ENCODE assay signal across 28 mouse cellular contexts in genomic region chr14:37109460-37109859, GRCm38 (mm10). TPM values are rescaled to one million over a fixed set of nuclear protein-coding genes. Genes with fewer than 3 reads are reported as not detected.
DNase-seq lines count a peak whose midpoint lies in the region; ATAC-seq and TF ChIP-seq lines count a peak whose summit lies in the region.
"Had no signal": no experiment of that assay in that cellular context is flagged by ENCODE, and none has a peak within 500 bp of the region (broad histone marks: within the 10 kb centered on the region; RNA-seq: fewer than 3 reads in every experiment).

No protein-coding gene starts in this region.

- peaks cover 10% of the 10 kb centered on the region for H3K4me1 ChIP-seq in bone marrow macrophage, adult 2 months (ENCODE audit: control insufficient read depth, insufficient read depth, low read length)
- H3K4me1 ChIP-seq in intestine, postnatal 0 days (replicated peaks; ENCODE audit: control insufficient read depth, insufficient read depth, low read length) = no peaks in the 10 kb centered on the region
- peaks cover 3% of the 10 kb centered on the region; the same call in 1 of the 2 replicates for H3K4me1 ChIP-seq in kidney, embryonic 14.5 days (ENCODE audit: control insufficient read depth, insufficient read depth, low read length)
- H3K4me1 ChIP-seq: embryonic facial prominence, embryonic 10.5 days; forebrain, embryonic 10.5 days; hindbrain, embryonic 12.5 days had no signal

- H3K36me3 ChIP-seq in intestine, postnatal 0 days (ENCODE audit: control insufficient read depth, insufficient read depth) = no peaks in the 10 kb centered on the region
- H3K36me3 ChIP-seq in kidney, embryonic 14.5 days (ENCODE audit: control insufficient read depth, insufficient read depth, low read length) = no peaks in the 10 kb centered on the region
- H3K36me3 ChIP-seq: embryonic facial prominence, embryonic 10.5 days; forebrain, embryonic 10.5 days; G1E; heart, embryonic 13.5 days; hindbrain, embryonic 12.5 days had no signal

- H3K27me3 ChIP-seq in intestine, postnatal 0 days (replicated peaks; ENCODE audit: control insufficient read depth, insufficient read depth, low read length) = no peaks in the 10 kb centered on the region
- no peaks in the 10 kb centered on the region for H3K27me3 ChIP-seq in kidney, embryonic 14.5 days (ENCODE audit: control insufficient read depth, insufficient read depth, low read length)
- H3K27me3 ChIP-seq: hindbrain, embryonic 12.5 days; Patski had no signal

- no peak overlapping the region for H3K4me3 ChIP-seq in bone marrow macrophage, adult 2 months (ENCODE audit: insufficient read depth, low read length)
- H3K4me3 ChIP-seq in intestine, postnatal 0 days (ENCODE audit: low read depth, low read length) = peak overlapping the region; percentile 14
- H3K4me3 ChIP-seq in kidney, embryonic 14.5 days (ENCODE audit: low read length) = no peak overlapping the region
- H3K4me3 ChIP-seq: embryonic facial prominence, embryonic 10.5 days; erythroblast, embryonic 14.5 days; forebrain, embryonic 10.5 days; gastrocnemius, adult 2 months; heart, embryonic 13.5 days; hindbrain, embryonic 12.5 days had no signal

- no peak overlapping the region for H3K9ac ChIP-seq in intestine, postnatal 0 days (ENCODE audit: low read depth, low read length)
- no peak overlapping the region for H3K9ac ChIP-seq in kidney, embryonic 14.5 days (ENCODE audit: low read depth, low read length)
- H3K9ac ChIP-seq: heart, embryonic 13.5 days; hindbrain, embryonic 12.5 days had no signal

- peak; percentile 17 to 39; a peak in 2 of 4 replicates for ATAC-seq in hematopoietic stem cell, adult 5-6 weeks (replicated peaks in 1 of 2; ENCODE audit: insufficient read depth in 1 of 2, low FRiP score in 2 of 2, low TSS enrichment in 1 of 2, low read depth in 1 of 2, poor library complexity in 2 of 2, severe bottlenecking in 2 of 2)
- no peak for ATAC-seq in intestine, postnatal 0 days
- peak; percentile 57 for ATAC-seq in megakaryocyte progenitor cell, adult 5-6 weeks (replicated peaks; ENCODE audit: poor library complexity)
- ATAC-seq in kidney, embryonic 14.5 days (ENCODE audit: low FRiP score, low TSS enrichment) = no peak
- ATAC-seq: forebrain, embryonic 14.5 days; hindbrain, embryonic 16.5 days; inflammation-experienced regulatory T-cells, adult 6 months; Patski had no signal

- TF ChIP-seq CTCF in bone marrow macrophage, adult 2 months (IDR thresholded peaks at IDR 0.05; ENCODE audit: low read depth, low read length) = no peak
- no peak for TF ChIP-seq CTCF in intestine, postnatal 0 days (IDR thresholded peaks at IDR 0.05; ENCODE audit: low read depth)

- no peaks in the 10 kb centered on the region for H3K9me3 ChIP-seq in intestine, postnatal 0 days (ENCODE audit: control insufficient read depth)
- no peaks in the 10 kb centered on the region for H3K9me3 ChIP-seq in kidney, embryonic 14.5 days (ENCODE audit: control insufficient read depth, low read length)
- H3K9me3 ChIP-seq: embryonic facial prominence, embryonic 10.5 days; forebrain, embryonic 10.5 days; G1E; heart, embryonic 13.5 days; hindbrain, embryonic 12.5 days had no signal

- peak overlapping the region; percentile 56 for H3K4me2 ChIP-seq in intestine, postnatal 0 days (replicated peaks; ENCODE audit: low read depth)
- no peak overlapping the region for H3K4me2 ChIP-seq in kidney, embryonic 14.5 days (replicated peaks; ENCODE audit: low read depth, low read length)
- H3K4me2 ChIP-seq: heart, embryonic 13.5 days; hindbrain, embryonic 12.5 days had no signal

- no peak for TF ChIP-seq POLR2A in bone marrow macrophage, adult 2 months (IDR thresholded peaks at IDR 0.05; ENCODE audit: borderline replicate concordance, low read depth, low read length)

- peak overlapping the region; percentile 18 for H3K27ac ChIP-seq in bone marrow macrophage, adult 2 months (ENCODE audit: insufficient read depth, low read depth, low read length)
- no peak overlapping the region; the same call in 1 of the 2 replicates for H3K27ac ChIP-seq in intestine, postnatal 0 days (ENCODE audit: low read depth, low read length)
- H3K27ac ChIP-seq in kidney, embryonic 14.5 days (ENCODE audit: low read depth, low read length) = no peak overlapping the region
- H3K27ac ChIP-seq: embryonic facial prominence, embryonic 10.5 days; forebrain, embryonic 10.5 days; gastrocnemius, adult 2 months; heart, embryonic 13.5 days; hindbrain, embryonic 12.5 days had no signal

- no peak for DNase-seq in adrenal gland, postnatal 4 days (ENCODE audit: low spot score in 2 of 2)
- no peak for DNase-seq in cerebellum, adult 18-20 months
- DNase-seq: adrenal gland, adult 2 months; adrenal gland, postnatal 25 days; cerebellum, adult 11-12 months; cerebellum, adult 9-11 months; cerebellum, postnatal 36 days; gastrocnemius, adult 2 months; gastrocnemius, postnatal 25 days; heart, postnatal 36 days had no signal

- 35% methylated on average over 8 of the region's 8 CpGs for WGBS in intestine, postnatal 0 days
- WGBS in kidney, embryonic 14.5 days = 50% methylated on average over 8 of the region's 8 CpGs

RNA-seq across cellular contexts. Expression of gene 2610528A11Rik, which starts 4.4 kb away (rescaled TPM):
- 5.2 and 6.2 TPM in 2 replicates for polyA plus RNA-seq in bone marrow macrophage, adult 2 months (2012; ENCODE audit: insufficient read depth, insufficient read length, missing spikeins)
- 0.40 and 1.1 TPM in 2 replicates for total RNA-seq in hematopoietic stem cell, adult 5-6 weeks (2017)
- polyA plus RNA-seq in intestine, postnatal 0 days (2015; fragmentation: Nextera tagmentation; extraction: Ambion mirVana) = 10.5 and 45.5 TPM in 2 replicates
- total RNA-seq in megakaryocyte progenitor cell, adult 5-6 weeks (2015) = 1.7 and 2.1 TPM in 2 replicates
- 1.5 TPM in 1 of 2 replicates, not detected in the other for total RNA-seq in megakaryocyte progenitor cell, adult 5-6 weeks (2017)
- 0.69 and 0.81 TPM in 2 replicates for polyA plus RNA-seq in kidney, embryonic 14.5 days (2014; fragmentation: Nextera tagmentation; extraction: Ambion mirVana)
- total RNA-seq in adrenal gland, postnatal 4 days (2021) = 1 to 10 TPM in 1 of 2 experiments, under 1 TPM in 1; 0.90 to 1.2 TPM
- total RNA-seq: G1E; heart, postnatal 36 days had no signal
- polyA plus RNA-seq: embryonic facial prominence, embryonic 10.5 days; erythroblast, embryonic 14.5 days; forebrain, embryonic 14.5 days; G1E; hindbrain, embryonic 12.5 days; inflammation-experienced regulatory T-cells, adult 6 months; Patski had no signal

RNA-seq across cellular contexts. Expression of gene Cdhr1, which starts 11.3 kb away (rescaled TPM):
- 0.12 TPM in 1 of 2 replicates, not detected in the other for polyA plus RNA-seq in bone marrow macrophage, adult 2 months (2012; ENCODE audit: insufficient read depth, insufficient read length, missing spikeins)
- not detected in 2 replicates for total RNA-seq in hematopoietic stem cell, adult 5-6 weeks (2017)
- 0.07 and 0.09 TPM in 2 replicates for polyA plus RNA-seq in intestine, postnatal 0 days (2015; fragmentation: Nextera tagmentation; extraction: Ambion mirVana)
- not detected in 2 replicates for total RNA-seq in megakaryocyte progenitor cell, adult 5-6 weeks (2015)
- not detected in 2 replicates for total RNA-seq in megakaryocyte progenitor cell, adult 5-6 weeks (2017)
- 3.8 and 5.6 TPM in 2 replicates for polyA plus RNA-seq in kidney, embryonic 14.5 days (2014; fragmentation: Nextera tagmentation; extraction: Ambion mirVana)
- total RNA-seq in adrenal gland, postnatal 4 days (2021) = 1 to 10 TPM in 1 of 2 experiments, under 1 TPM in 1; 0.95 to 1.8 TPM
- total RNA-seq: adrenal gland, adult 2 months; gastrocnemius, adult 2 months; gastrocnemius, postnatal 25 days; heart, postnatal 36 days had no signal
- polyA plus RNA-seq: adrenal gland, adult 2 months; erythroblast, embryonic 14.5 days; G1E had no signal

RNA-seq across cellular contexts. Expression of gene Ghitm, which starts 25.6 kb away (rescaled TPM):
- 144 and 146 TPM in 2 replicates for polyA plus RNA-seq in bone marrow macrophage, adult 2 months (2012; ENCODE audit: insufficient read depth, insufficient read length, missing spikeins)
- total RNA-seq in hematopoietic stem cell, adult 5-6 weeks (2017) = 107 and 160 TPM in 2 replicates
- 278 and 283 TPM in 2 replicates for polyA plus RNA-seq in intestine, postnatal 0 days (2015; fragmentation: Nextera tagmentation; extraction: Ambion mirVana)
- total RNA-seq in megakaryocyte progenitor cell, adult 5-6 weeks (2015) = 106 and 118 TPM in 2 replicates
- 124 and 128 TPM in 2 replicates for total RNA-seq in megakaryocyte progenitor cell, adult 5-6 weeks (2017)
- 169 and 206 TPM in 2 replicates for polyA plus RNA-seq in kidney, embryonic 14.5 days (2014; fragmentation: Nextera tagmentation; extraction: Ambion mirVana)
- 100 to 1,000 TPM; 353 to 375 TPM for total RNA-seq in adrenal gland, postnatal 4 days (2021)

RNA-seq across cellular contexts. Expression of gene Lrit2, which starts 41.7 kb away (rescaled TPM):
- polyA plus RNA-seq in bone marrow macrophage, adult 2 months (2012; ENCODE audit: insufficient read depth, insufficient read length, missing spikeins) = not detected in 2 replicates
- not detected in 2 replicates for total RNA-seq in hematopoietic stem cell, adult 5-6 weeks (2017)
- not detected in 2 replicates for polyA plus RNA-seq in intestine, postnatal 0 days (2015; fragmentation: Nextera tagmentation; extraction: Ambion mirVana)
- not detected in 2 replicates for total RNA-seq in megakaryocyte progenitor cell, adult 5-6 weeks (2015)
- not detected in 2 replicates for total RNA-seq in megakaryocyte progenitor cell, adult 5-6 weeks (2017)
- not detected in 2 replicates for polyA plus RNA-seq in kidney, embryonic 14.5 days (2014; fragmentation: Nextera tagmentation; extraction: Ambion mirVana)
- total RNA-seq in adrenal gland, postnatal 4 days (2021) = not detected
- total RNA-seq: adrenal gland, adult 2 months; adrenal gland, postnatal 25 days; gastrocnemius, adult 2 months; gastrocnemius, postnatal 25 days; heart, postnatal 36 days had no signal
- polyA plus RNA-seq: adrenal gland, adult 2 months; brain, embryonic 14.5 days; embryonic facial prominence, embryonic 10.5 days; erythroblast, embryonic 14.5 days; forebrain, embryonic 10.5 days; forebrain, embryonic 14.5 days; G1E; heart, embryonic 13.5 days; heart, postnatal 0 days; hindbrain, embryonic 12.5 days; hindbrain, embryonic 16.5 days; inflammation-experienced regulatory T-cells, adult 6 months; Patski had no signal

RNA-seq across cellular contexts. Expression of gene Lrit1, which starts 54.8 kb away (rescaled TPM):
- polyA plus RNA-seq in bone marrow macrophage, adult 2 months (2012; ENCODE audit: insufficient read depth, insufficient read length, missing spikeins) = not detected in 2 replicates
- not detected in 2 replicates for total RNA-seq in hematopoietic stem cell, adult 5-6 weeks (2017)
- 0.03 TPM in 1 of 2 replicates, not detected in the other for polyA plus RNA-seq in intestine, postnatal 0 days (2015; fragmentation: Nextera tagmentation; extraction: Ambion mirVana)
- total RNA-seq in megakaryocyte progenitor cell, adult 5-6 weeks (2015) = not detected in 2 replicates
- total RNA-seq in megakaryocyte progenitor cell, adult 5-6 weeks (2017) = not detected in 2 replicates
- polyA plus RNA-seq in kidney, embryonic 14.5 days (2014; fragmentation: Nextera tagmentation; extraction: Ambion mirVana) = not detected in 2 replicates
- under 1 TPM in 1 of 2 experiments, not detected in 1; 0.06 TPM for total RNA-seq in adrenal gland, postnatal 4 days (2021)
- total RNA-seq: adrenal gland, adult 2 months; adrenal gland, postnatal 25 days; gastrocnemius, adult 2 months; gastrocnemius, postnatal 25 days; heart, postnatal 36 days had no signal
- polyA plus RNA-seq: adrenal gland, adult 2 months; brain, embryonic 14.5 days; embryonic facial prominence, embryonic 10.5 days; embryonic facial prominence, embryonic 14.5 days; erythroblast, embryonic 14.5 days; forebrain, embryonic 10.5 days; forebrain, embryonic 14.5 days; G1E; heart, embryonic 13.5 days; heart, postnatal 0 days; hindbrain, embryonic 12.5 days; hindbrain, embryonic 16.5 days; inflammation-experienced regulatory T-cells, adult 6 months; Patski had no signal

Comparison
In these comparisons a context has a peak if more than half of its experiments do, and no peak if none do; other contexts are left out.
1. ATAC-seq: peak in hematopoietic stem cell, adult 5-6 weeks (2 of 2) and megakaryocyte progenitor cell, adult 5-6 weeks (single experiment); none in intestine, postnatal 0 days (single experiment) and kidney, embryonic 14.5 days (single experiment).